Mouse (Mus musculus) hindbrain, embryonic 10.5 days (tissue): ENCODE results near the gene Hapln2. TPM values are rescaled to one million over a fixed set of nuclear protein-coding genes. Genes with fewer than 3 reads are reported as not detected.

Experiments used
- DNase-seq: peaks from one replicate; pipeline ENCODE4 v3.0.0-alpha.2; 2017; ENCODE audit warnings: low spot score
- H3K27ac ChIP-seq: fragments of 300-500 bp; sonication (generic); 2 replicates; pipeline ENCODE4 v1.5.1; 2016; ENCODE audit warnings: mild to moderate bottlenecking, moderate library complexity
- H3K27me3 ChIP-seq: fragments of 300-500 bp; sonication (generic); 2 replicates; pipeline ENCODE4 v1.6.1; 2016; ENCODE audit warnings: mild to moderate bottlenecking; ENCODE audit not compliant: poor library complexity, insufficient read depth, severe bottlenecking
- H3K36me3 ChIP-seq: fragments of 300-500 bp; sonication (generic); 2 replicates; pipeline ENCODE4 v1.6.1; 2016; ENCODE audit warnings: mild to moderate bottlenecking, moderate library complexity
- H3K4me1 ChIP-seq: fragments of 300-500 bp; sonication (generic); replicated peaks from 2 replicates; pipeline ENCODE4 v1.6.1; 2016; ENCODE audit warnings: mild to moderate bottlenecking
- H3K4me3 ChIP-seq: fragments of 300-500 bp; sonication (generic); 2 replicates; pipeline ENCODE4 v1.5.1; 2016; ENCODE audit warnings: mild to moderate bottlenecking, moderate library complexity
- H3K9me3 ChIP-seq: fragments of 300-500 bp; sonication (generic); 2 replicates; pipeline ENCODE4 v1.6.1; 2016; ENCODE audit warnings: mild to moderate bottlenecking, moderate library complexity
- WGBS: fragments of 180-500 bp; shearing (Covaris S2); methylation state at CpG from one replicate; pipeline ENCODE4 v1.1.7; 2016; 5-methylcytosine and 5-hydroxymethylcytosine counted together
- polyA plus RNA-seq: library from polyadenylated mRNA; unstranded; fragments of >200 nt; fragmentation: Nextera tagmentation; extraction: Ambion mirVana; gene quantifications from 2 replicates; pipeline ENCODE4 v1.2.1, GENCODE M21; 2016

Hapln2 gene
- polyA plus RNA-seq = 0.11 and 0.14 TPM in 2 replicates

DNA sequence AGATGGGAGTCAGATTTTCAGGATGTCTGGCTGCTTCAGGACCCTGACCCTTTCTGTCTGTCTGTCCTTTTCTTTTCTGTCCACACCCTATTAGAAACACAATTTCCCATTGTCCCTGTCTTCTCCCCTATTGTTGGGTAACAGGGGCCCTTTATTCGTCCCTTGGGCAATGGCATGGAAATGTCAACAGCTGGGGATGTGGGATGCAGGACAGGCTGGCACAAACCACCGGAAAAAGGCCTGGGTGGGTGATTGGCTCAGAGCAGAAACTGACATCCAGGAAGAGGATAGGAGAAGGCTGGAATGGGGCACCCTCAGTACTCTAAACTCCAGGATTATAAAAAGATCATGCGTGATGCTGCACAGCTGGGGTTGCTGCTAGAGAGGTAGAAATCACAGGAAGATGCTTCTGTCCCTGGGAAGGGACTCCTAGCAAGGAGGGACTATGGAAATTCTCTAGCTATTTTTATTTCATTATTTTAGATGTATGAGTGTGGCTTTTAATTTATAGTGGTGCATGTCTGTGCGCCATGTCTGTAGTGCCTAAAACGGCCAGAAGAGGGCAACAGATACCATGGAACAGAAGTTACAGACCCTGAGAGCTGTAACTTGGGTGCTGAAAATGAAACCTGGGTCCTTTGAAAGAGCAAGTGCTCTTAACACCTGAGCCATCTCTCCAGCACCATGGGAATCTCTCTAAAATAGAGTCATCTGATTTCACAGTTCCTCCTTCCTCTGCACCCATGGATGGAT is at the start of gene Hapln2:
Gene Hapln2, minus strand, starts transcription at position 150 of the 753 bp plus-strand sequence.
- WGBS = 46% methylated on average over 5 of the region's 5 CpGs
- no peak within 1 kb of the TSS for H3K27ac ChIP-seq
- H3K36me3 ChIP-seq = no peaks in the 10 kb centered on the region
- peaks cover 82% of the 10 kb centered on the region for H3K27me3 ChIP-seq
- H3K9me3 ChIP-seq = peaks cover 4% of the 10 kb centered on the region; the same call in 1 of the 2 replicates
- H3K4me3 ChIP-seq = no peak within 1 kb of the TSS
- no peak for DNase-seq
- H3K4me1 ChIP-seq = peaks cover 32% of the 10 kb centered on the region

GRCm38 (mm10) chr3:88074766-88075165 is 47.4 kb upstream of the Hapln2 start:
- Histone ChIP-seq H3K36me3 (no peaks in the 10 kb centered on the region), H3K4me3 (no peak overlapping the region), H3K27me3 (peaks cover 27% of the 10 kb centered on the region), H3K27ac (no peak overlapping the region), H3K9me3 (no peaks in the 10 kb centered on the region), H3K4me1 (peaks cover 6% of the 10 kb centered on the region; the same call in 1 of the 2 replicates)
- no peak for DNase-seq
- 81% methylated on average over 8 of the region's 8 CpGs for WGBS

- H3K27ac ChIP-seq = no peak overlapping the region
- DNase-seq = no peak
- H3K36me3 ChIP-seq = no peaks in the 10 kb centered on the region
- H3K4me1 ChIP-seq = peaks cover 6% of the 10 kb centered on the region; the same call in 1 of the 2 replicates
- no peak overlapping the region for H3K4me3 ChIP-seq
- 70% methylated on average over 2 of the region's 2 CpGs for WGBS
- H3K9me3 ChIP-seq = no peaks in the 10 kb centered on the region
- H3K27me3 ChIP-seq = peaks cover 29% of the 10 kb centered on the region
These were observed 47.0 kb upstream of the Hapln2 start for GRCm38 (mm10) chr3:88074351-88074750.

DNA sequence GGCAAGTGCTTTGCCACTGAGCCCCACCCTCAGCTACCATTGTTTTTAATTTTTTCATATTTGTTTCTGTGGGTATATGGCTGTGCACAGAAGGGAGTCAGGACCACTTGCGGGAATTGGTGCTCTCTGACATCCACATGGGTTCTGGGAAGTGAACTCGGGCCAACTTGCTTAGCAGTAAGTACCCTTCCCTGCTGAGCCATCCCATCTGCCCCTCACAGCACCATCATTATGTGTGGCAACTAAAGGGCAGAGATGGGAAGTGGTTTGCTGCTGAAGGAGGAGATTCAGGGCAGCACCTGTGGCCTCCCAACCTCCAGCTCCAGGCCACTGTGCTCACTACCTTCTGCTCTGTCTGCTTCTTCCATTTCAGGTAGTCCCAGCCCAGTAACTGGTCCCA is 46.2 kb upstream of the Hapln2 start:
- H3K27ac ChIP-seq = no peak overlapping the region
- no peak for DNase-seq
- H3K27me3 ChIP-seq = peaks cover 29% of the 10 kb centered on the region
- 76% methylated on average over 2 of the region's 2 CpGs for WGBS
- no peak overlapping the region for H3K4me3 ChIP-seq
- peaks cover 6% of the 10 kb centered on the region; the same call in 1 of the 2 replicates for H3K4me1 ChIP-seq
- no peaks in the 10 kb centered on the region for H3K9me3 ChIP-seq
- no peaks in the 10 kb centered on the region for H3K36me3 ChIP-seq

- Histone ChIP-seq H3K9me3 (no peaks in the 10 kb centered on the region), H3K4me3 (no peak overlapping the region), H3K27me3 (peaks cover 25% of the 10 kb centered on the region), H3K36me3 (no peaks in the 10 kb centered on the region), H3K4me1 (peaks cover 4% of the 10 kb centered on the region; the same call in 1 of the 2 replicates), H3K27ac (no peak overlapping the region)
- DNase-seq = peak; percentile 89
- 4% methylated on average over 5 of the region's 5 CpGs for WGBS
These were observed 44.4 kb upstream of the Hapln2 start for GRCm38 (mm10) chr3:88071783-88072182.

DNA sequence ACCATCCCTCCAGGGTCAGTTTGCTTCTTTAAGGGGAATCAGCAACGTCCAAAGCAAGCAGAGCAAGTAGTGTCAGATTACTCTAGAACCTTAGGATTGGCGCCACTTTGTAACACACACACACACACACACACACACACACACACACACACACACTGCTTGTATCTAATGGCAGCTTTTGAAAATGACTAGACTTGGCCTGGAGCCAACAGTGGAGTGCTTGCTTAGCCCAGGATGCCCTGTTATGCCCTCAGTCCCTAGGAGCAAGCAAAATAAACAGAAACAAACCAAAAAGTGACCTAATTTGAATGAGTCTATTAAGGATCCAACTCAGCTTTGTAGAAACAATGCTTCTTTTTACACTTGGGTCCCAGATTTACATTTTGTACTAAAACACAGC is 41.0 kb upstream of the Hapln2 start:
- Histone ChIP-seq H3K36me3 (no peaks in the 10 kb centered on the region), H3K4me3 (no peak overlapping the region), H3K4me1 (peaks cover 4% of the 10 kb centered on the region; the same call in 1 of the 2 replicates), H3K27me3 (peaks cover 25% of the 10 kb centered on the region), H3K27ac (no peak overlapping the region), H3K9me3 (no peaks in the 10 kb centered on the region)
- WGBS = 52% methylated on average over 2 of the region's 2 CpGs
- no peak for DNase-seq

- DNase-seq = peak; percentile 93
- Histone ChIP-seq H3K36me3 (peaks cover 41% of the 10 kb centered on the region), H3K9me3 (no peaks in the 10 kb centered on the region), H3K4me3 (peak within 1 kb of the TSS; percentile 79), H3K4me1 (peaks cover 22% of the 10 kb centered on the region), H3K27me3 (no peaks in the 10 kb centered on the region), H3K27ac (peak within 1 kb of the TSS; percentile 90)
- under 1% methylated on average over 60 of the region's 60 CpGs for WGBS
These were observed 30.7 kb upstream of the Hapln2 start, which contains the start of gene Naxe for GRCm38 (mm10) chr3:88057902-88058696. TSS of gene Naxe (minus strand) at chr3:88058495.

GRCm38 (mm10) chr3:88057030-88057429 is 29.6 kb upstream of the Hapln2 start:
- DNase-seq = no peak
- H3K4me1 ChIP-seq = peaks cover 22% of the 10 kb centered on the region
- no peaks in the 10 kb centered on the region for H3K9me3 ChIP-seq
- peak overlapping the region; percentile 79 for H3K4me3 ChIP-seq
- H3K36me3 ChIP-seq = peaks cover 51% of the 10 kb centered on the region
- H3K27me3 ChIP-seq = no peaks in the 10 kb centered on the region
- H3K27ac ChIP-seq = no peak overlapping the region
- WGBS = 87% methylated on average over 6 of the region's 6 CpGs

DNA sequence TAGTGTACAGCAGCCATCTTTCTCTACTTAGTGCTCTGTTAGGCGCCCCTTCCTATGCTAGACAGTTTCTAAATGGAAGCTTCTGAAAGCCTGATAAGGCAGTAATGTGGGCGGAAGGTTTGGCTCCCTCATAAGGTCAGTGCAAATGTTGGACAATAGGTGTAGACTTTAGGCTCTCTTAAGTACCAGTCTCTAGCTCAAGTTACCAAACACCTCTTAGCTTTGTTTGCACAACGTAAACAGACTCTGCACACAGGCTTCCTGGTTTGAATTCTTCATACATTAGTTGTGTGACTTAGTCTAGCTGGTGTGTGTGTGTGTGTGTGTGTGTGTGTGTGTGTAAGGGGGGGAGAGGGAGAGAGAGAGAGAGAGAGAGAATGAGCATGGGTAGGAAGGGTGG is 22.1 kb upstream of the Hapln2 start:
- H3K4me3 ChIP-seq = no peak overlapping the region
- H3K27ac ChIP-seq = no peak overlapping the region
- no peaks in the 10 kb centered on the region for H3K9me3 ChIP-seq
- H3K27me3 ChIP-seq = no peaks in the 10 kb centered on the region
- peaks cover 67% of the 10 kb centered on the region for H3K36me3 ChIP-seq
- peaks cover 3% of the 10 kb centered on the region; the same call in 1 of the 2 replicates for H3K4me1 ChIP-seq
- 91% methylated on average over 3 of the region's 3 CpGs for WGBS
- DNase-seq = no peak

DNA sequence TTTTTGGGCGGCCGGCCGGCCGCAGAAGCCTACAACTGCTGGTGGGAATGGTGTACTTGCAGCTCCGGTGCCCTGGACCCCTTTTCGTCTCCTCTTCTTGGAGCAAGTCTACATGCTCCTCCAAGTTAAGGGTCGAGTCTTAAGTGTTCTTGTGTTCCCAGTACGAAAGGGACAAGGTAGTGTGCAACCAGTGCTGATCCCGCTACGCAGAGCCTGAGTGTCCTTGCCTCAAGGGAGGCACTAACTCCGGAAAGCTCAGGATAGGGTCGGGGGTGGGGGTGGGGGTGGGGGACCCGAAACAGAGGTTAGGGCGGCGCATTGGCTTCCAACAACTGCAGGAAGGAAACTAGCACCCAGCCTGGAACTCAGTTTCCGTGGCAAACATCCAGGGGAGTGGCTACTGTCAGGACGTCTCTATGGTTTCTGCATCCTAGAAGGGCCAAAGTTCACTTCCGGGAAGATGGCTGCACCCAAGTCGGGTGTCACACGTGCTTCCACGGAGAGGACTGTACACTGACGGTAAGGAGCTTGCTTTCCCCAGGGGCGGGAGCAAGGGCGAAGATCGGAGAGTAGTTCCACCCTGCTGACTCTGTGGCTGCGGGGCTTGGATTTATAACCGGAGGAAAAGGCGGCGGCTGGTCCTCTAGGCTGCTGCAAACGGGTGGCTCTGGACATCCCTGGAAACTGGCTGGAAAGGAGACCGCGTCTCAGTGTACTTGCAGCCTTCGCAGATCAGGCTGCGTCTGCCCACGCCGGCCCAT is 15.5 kb upstream of the Hapln2 start, which contains the start of gene Gpatch4:
Gene Gpatch4, plus strand, starts transcription at position 448 of the 761 bp plus-strand sequence.
- peaks cover 16% of the 10 kb centered on the region for H3K27me3 ChIP-seq
- H3K36me3 ChIP-seq = peaks cover 14% of the 10 kb centered on the region
- peak within 1 kb of the TSS; percentile 84 for H3K27ac ChIP-seq
- H3K4me1 ChIP-seq = peaks cover 18% of the 10 kb centered on the region
- DNase-seq = peak; percentile 87
- no peaks in the 10 kb centered on the region for H3K9me3 ChIP-seq
- WGBS = 11% methylated on average over 36 of the region's 36 CpGs
- H3K4me3 ChIP-seq = peak within 1 kb of the TSS; percentile 89

GRCm38 (mm10) chr3:88035561-88036293 is 8.3 kb upstream of the Hapln2 start:
- DNase-seq = no peak
- peaks cover 36% of the 10 kb centered on the region for H3K27me3 ChIP-seq
- WGBS = 71% methylated on average over 1 of the region's 1 CpGs
- no peaks in the 10 kb centered on the region for H3K36me3 ChIP-seq
- no peaks in the 10 kb centered on the region for H3K9me3 ChIP-seq
- H3K27ac ChIP-seq = no peak overlapping the region
- H3K4me3 ChIP-seq = no peak overlapping the region
- H3K4me1 ChIP-seq = peaks cover 9% of the 10 kb centered on the region; the same call in 1 of the 2 replicates

- 75% methylated on average over 5 of the region's 5 CpGs for WGBS
- H3K27me3 ChIP-seq = peaks cover 37% of the 10 kb centered on the region
These were observed 6.1 kb upstream of the Hapln2 start for GRCm38 (mm10) chr3:88033506-88033905.

More at GRCm38 (mm10) chr3:88033506-88033905, 6.1 kb upstream of the Hapln2 start:
- H3K4me1 ChIP-seq = peaks cover 13% of the 10 kb centered on the region; the same call in 1 of the 2 replicates
- DNase-seq = no peak
- H3K27ac ChIP-seq = no peak overlapping the region
- H3K9me3 ChIP-seq = no peaks in the 10 kb centered on the region
- no peaks in the 10 kb centered on the region for H3K36me3 ChIP-seq
- no peak overlapping the region for H3K4me3 ChIP-seq
